Mouse (Mus musculus): ENCODE measurements around the gene Shprh.
"Not testable (repeated sequence)": the region's sequence is repeated elsewhere in the genome, so short reads cannot be mapped to it uniquely, and the experiment has no call there.

Gene Shprh

GRCm38 (mm10) chr10:11248210-11248609 is 99.0 kb downstream of the Shprh start:
- no peak for DNase-seq (ENCODE audit: low spot score in 2 of 2)

- DNase-seq (ENCODE audit: low spot score in 2 of 2): no peak
Observed at GRCm38 (mm10) chr10:11250247-11250997, 101.2 kb downstream of the Shprh start.

- DNase-seq (ENCODE audit: low spot score in 2 of 2): not testable (repeated sequence)
Observed at GRCm38 (mm10) chr10:11253581-11253980, 104.4 kb downstream of the Shprh start.

GRCm38 (mm10) chr10:11260119-11260518 is 110.9 kb downstream of the Shprh start:
- DNase-seq (ENCODE audit: low spot score in 2 of 2): no peak

GRCm38 (mm10) chr10:11262292-11262691 is 113.1 kb downstream of the Shprh start:
- not testable (repeated sequence) for DNase-seq (ENCODE audit: low spot score in 2 of 2)

- DNase-seq (ENCODE audit: low spot score in 2 of 2): not testable (repeated sequence)
Observed at GRCm38 (mm10) chr10:11263795-11264194, 114.6 kb downstream of the Shprh start.

Measured in natural killer cell, adult 2 months (primary cell).